Mouse (Mus musculus): ENCODE measurements around the gene Prpf8.

The Prpf8 gene

DNA sequence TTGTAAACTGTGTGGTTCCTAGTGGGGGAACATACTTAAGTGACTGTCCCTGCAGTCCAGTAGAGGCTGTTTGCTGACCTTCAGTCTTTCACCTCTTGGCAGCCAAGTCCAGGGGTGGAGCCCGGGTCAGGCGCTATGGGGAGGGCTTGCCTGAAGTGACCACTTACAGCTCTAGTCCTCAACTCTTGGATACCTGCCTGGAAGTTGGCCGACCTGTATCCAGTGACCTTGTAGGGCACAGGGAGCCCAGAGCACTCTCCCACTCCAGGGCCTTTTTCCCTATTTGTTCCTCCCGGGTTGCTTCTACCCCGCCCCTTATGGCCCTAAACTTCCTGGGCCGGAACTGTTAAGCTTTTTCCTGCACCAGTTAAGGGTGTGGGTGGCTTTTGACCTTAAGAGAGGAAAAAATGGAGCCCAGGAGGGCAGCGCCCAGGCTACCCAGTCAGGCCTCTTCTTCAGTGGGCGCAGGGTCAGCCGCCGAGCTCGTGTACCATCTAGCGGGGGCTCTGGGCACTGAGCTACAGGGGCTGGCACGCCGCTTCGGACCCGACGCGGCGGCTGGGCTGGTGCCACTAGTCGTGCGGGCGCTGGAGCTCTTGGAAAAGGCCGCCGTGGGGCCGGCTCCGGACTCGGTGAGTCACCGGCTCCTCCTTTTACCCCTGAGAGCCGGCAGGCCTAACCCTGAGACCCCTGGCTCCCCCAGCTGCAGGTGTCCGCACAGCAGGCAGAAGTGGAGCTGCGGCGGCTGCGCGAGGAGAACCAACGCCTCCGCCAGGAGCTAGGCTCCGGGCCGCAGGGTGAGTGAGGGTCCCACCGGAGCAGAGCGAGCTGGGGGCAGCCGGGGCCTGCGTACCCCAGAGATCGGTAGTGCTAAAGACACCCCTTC is 23.4 kb downstream of the Prpf8 start, which contains the start of gene Rilp:
Rilp (plus strand) TSS at position 354 of the 886 bp plus-strand sequence.
- DNase-seq = peak; percentile 99

DNA sequence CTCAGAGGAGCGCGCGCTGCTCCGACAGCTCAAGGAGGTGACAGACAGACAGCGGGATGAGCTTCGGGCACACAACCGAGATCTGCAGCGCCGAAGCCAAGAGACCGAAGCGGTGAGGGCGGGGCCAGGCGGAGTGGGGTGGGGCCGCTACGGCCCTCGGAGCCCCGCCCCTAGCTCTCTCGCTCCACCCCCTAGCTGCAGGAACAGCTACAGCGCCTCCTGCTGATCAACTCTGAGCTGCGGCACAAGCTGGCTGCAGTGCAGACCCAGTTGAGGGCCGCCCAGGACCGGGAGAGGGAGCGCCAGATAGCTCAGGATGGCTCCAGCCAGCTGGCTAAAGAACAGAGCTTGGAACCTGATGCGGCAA is 24.0 kb downstream of the Prpf8 start:
- DNase-seq = peak; percentile 92

DNA sequence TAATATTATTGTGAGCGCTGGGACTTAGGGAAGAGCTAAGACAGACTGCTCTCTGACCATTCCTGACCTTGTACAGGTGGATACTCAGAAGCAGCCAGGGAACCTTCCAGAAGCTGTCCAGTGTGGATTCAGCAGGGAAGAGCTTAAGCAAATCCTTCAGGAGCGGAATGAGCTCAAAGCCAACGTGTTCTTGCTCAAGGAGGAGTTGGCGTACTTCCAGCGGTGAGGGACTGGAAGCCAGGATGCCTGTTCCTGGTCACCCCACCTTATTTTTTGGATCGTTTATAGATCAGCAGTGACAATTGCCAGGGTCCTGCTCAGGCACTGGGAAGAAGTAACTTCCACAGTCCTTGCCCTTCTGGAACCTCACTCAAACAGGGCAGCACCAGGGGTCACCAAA is 24.6 kb downstream of the Prpf8 start:
- DNase-seq = no peak

DNA sequence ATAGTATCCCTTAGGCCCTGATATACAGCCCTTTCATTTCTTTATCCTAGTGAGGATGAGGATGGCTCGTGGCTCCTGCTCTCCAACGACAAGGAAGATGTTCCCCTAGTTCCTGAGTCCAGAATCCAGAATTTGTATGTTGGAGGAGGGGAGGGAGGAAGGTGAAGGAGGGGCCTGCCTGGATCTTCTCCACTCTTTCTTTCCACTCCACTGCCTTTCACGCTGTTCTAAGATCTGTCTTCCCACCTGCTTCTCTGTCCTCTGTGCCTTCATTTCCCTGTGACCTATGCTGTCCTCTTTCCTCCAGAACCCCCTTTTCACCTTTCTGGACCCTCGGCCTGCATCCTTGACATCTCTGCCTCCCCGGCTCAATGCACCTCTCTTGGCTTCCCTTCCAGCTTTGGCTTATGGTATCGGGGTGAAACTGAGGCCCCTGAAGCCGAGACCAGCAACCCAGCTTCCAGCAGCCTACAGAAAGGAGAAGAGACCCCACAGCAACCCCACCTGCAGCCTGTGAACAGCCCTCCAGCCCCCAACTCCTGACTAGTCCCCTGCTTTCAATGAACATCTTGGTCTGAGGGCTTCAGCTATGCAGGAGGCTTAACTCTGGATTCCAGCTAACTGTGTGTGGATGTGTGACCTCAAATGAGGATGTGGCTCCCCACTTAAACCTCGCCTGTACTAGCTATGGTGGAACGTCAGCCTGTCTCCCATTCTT is 25.8 kb downstream of the Prpf8 start:
- no peak for DNase-seq

DNA sequence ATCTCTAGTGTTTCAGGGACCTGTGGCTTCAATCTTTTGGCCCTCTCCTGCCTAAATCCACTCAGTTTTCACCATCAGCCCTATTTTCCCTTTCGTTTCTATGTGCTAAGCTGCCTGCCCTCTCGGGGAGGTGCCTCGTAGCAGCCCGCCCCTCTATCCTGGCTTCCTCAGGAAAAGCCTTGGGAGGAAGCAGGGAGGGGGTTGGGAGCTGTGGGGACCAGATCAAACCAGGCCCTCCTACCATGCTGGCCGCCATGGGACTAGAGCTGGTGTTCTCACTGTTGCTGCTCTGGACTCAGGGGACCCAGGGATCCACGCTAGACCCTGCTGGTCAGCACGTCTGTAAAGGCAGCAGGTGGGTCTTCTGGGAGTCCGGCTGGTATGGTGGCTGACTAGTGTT is 26.7 kb downstream of the Prpf8 start, which contains the start of gene Scarf1:
Scarf1 (plus strand) TSS at position 205 of the 400 bp plus-strand sequence.
- peak; percentile 65 for DNase-seq

DNA sequence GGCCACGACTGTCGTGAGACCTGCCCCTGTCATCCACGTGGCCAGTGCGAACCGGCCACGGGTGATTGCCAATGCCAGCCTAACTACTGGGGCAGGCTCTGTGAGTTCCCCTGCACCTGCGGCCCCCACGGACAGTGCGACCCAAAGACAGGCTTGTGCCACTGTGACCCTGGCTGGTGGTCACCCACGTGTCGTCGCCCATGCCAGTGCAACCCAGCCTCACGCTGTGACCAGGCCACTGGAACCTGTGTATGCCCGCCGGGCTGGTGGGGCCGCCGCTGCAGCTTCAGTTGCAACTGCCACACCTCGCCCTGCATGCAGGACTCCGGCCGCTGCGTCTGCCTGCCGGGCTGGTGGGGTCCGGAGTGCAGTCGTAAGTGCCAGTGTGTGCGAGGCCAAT is 28.6 kb downstream of the Prpf8 start:
- no peak for DNase-seq

DNA sequence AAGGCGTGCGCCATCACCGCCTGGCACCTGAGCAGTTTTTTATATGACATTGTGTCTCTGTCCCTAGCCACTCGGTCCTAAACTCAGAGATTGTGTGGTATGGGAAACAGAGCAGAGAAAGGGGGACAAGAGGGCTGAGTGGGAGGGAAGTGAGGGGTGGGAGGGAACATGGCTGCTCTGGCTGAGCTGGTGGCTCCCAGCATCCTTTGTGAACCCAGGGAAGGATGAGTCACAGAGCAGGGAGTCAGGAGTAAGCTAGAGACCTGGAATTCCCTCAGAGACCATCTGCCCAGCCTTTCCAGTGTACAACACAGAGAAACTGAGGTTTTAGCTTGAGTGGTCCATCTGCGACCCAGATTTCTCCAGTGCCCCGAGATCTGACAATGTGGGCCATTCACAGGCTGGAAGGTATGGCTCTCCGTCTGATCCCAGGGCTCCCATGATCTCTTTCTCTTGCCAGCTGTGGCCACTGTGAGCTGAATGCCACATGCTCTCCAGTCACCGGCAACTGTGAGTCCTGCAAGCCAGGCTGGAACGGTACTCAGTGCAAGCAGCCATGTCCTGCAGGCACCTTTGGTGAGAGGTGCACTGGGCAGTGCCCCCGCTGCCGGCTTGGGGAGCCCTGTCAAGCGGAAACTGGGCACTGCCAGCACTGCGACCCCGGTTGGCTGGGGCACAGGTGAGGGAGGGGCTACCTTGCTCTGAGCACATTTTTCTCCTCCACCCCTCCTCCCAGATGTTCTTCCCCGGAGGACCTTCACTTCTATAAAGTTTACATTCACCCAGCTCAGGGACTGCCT is 33.4 kb downstream of the Prpf8 start:
- DNase-seq = no peak

DNA sequence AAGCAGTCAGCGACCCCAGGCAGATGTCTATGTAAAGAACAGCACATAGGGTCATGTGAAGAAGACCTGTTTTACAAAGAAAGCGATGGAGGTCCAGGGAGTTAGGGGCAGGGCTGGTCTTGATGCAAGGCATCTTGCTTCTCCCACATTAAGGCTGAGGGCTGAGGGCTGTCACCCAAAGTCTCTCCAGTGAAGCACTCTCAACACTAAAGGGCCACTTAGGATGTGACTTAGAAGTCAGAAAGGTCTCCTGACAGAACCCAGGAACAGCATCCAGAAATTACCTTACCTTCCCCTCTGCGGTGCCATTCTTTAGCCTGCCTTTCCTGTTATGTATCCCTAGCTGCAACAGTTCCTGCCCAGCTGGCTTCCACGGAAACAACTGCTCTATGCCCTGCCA is 35.0 kb downstream of the Prpf8 start:
- DNase-seq = no peak

DNA sequence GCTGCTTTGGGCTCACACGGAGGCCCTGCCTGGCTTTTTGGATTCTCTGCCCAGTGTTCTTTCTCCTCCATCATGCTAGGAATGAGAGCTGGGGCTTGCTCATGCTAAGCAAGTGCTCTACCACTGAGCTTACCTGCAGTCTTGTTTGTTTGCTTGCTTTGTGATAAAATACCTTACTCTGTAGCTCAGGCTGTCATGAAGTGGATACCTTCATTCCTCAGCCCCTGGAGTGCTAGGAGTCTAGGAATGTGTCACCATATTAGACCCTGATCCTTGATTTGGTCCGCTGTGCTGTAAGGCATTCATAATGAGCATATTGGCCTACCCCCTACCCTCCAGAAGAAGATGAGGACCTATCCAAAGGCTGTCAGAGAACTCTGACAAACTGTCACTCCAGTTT is 36.2 kb downstream of the Prpf8 start:
- no peak for DNase-seq

DNA sequence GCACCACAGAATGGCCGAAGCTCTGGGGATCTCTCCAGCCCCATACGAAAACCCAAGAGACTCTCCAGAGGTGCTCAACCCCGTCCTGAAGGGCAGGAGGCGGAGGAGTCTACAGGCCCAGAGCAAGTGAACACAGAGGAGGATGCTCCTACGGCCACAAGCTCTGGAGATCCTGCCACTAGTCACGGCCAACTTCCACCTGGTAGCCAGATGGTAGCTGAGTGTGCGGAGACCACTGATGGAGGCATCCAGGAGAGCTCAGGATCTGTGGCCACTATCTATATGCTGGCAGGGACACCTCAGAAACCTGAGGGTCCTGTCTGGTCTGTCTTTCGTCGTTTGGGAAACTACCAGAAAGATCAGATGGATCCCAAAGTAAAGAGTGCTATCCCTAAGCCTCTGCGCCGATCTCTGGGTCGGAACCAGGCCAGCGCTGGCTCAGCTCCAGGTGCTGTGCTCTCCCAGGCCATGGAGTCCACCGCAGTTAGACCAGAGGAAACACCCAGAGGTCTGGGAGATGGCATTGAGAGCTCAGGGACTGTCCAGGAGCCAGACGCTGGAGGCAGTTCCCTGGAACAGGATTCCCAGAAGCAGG is 39.0 kb downstream of the Prpf8 start:
- DNase-seq = no peak

DNA sequence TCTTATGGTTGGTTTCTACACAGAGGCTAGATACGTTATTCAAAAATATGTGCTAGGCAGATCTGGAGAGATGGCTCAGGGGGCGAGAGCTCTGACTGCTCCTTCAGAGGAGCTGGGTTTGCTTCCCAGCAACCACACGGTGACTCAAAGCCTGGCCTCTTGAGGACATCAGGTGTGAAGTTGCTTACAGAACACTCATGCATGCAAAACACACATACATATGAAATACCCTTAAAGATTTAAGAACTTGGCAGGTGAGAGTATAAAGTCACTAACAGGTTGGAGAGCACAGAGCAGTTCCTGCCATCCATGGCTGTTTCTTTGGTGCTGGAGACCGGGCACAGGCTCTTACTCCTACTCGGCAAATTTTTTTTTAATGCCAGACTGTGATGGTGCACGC is 40.3 kb downstream of the Prpf8 start:
- DNase-seq = no peak

DNA sequence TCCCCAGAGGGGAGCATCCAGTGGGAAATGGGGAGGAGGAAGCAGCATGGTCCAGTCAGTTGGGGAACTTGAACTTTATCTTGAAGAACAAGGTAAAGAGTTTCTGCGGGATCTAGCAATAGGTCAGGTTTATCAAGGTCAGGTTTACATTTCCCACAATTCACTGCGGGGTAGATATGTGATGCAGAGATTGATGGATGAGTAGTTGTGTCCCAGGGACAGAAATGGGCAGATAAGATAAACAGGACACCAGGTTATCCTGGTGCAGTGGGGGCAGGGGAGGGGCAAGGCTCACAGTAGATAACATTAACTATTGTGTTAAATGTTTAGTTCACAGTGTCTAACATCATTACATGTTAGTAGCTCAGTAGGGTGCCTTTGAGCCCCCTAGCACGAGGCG is 43.2 kb downstream of the Prpf8 start:
- DNase-seq = no peak

DNA sequence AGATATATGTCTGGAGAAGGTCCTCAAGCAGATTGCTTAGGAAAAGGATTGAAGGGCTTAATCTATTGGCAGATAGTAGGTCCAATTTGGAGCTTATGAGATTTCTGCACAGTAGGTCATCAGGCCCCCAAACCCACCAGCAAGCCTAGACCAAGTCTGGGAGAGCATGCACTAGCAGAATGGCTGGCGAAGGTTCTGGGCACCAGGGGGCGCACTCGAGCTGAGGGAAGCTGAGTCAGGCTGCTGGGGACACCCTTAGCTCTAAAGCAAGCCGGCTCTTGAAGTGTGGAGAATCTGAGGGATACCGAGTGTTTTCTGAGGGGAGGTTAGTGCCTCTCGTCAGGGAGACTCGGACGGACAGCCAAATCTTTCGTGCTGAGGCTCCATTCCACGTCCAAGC is 43.7 kb downstream of the Prpf8 start:
- DNase-seq = peak; percentile 86

DNA sequence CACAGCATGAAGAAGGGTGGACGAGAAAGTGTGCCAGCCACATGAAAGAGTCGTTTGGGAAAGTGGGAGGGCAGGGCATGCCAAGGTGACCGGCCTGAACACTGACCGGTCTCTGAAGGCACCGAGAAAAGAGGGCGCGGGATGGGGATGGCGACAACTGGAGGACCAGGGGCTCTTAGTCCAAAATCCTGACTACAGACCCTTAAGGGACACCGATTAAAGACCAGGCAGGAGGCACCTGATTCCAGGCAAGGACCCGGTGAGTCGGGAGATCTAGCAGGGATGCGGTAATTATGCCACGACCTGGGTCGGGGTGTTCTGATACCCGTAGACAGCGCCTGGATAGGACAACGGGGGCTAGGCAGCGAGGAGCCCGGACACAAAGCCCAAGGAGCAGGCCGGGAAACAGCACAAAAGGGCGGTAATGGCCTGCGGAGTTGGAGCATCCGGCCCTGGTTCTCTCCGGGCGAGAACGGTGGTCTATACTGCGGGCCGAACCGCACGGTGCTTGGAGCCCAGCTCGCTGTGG is 44.3 kb downstream of the Prpf8 start:
- DNase-seq = peak; percentile 51

DNA sequence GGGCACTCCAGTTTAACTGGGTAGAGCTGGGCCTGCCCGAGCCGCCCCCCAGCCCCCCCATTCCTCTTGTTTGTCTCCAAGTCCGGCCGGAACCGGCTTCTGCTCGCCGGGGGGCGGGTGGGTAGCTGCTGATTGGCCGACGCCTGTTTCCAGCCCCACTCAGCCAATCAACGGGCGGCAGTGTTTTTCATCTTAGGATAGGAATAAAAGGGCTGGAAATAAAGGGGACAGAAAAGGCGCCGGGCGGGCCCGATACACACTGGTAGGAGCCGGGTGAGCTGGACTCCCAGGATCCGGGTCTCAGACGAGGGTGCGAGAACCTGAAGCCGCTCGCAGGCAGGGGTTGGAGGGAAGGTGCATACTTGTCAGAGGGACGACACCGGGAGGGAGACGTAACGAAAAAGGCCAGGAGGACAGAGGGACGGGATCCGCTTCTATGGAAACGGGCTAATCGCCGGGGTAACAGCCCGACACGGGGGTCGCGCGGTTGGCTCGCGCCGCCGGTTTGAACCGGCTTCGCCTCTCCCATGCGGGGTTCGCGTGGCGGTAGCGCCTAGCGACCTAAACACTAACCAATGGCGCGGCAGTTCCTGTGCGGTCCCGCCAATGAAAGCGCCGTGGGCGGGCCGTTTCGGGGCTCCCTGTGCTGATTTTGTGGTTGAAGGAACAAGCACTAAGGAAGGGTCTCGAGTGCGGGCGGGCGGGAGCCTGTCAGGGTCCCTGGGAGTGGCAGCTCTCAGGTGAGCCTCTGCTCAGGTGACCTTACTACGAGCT is 45.0 kb downstream of the Prpf8 start, which contains the start of gene Slc43a2:
Slc43a2 (plus strand) TSS at position 226 of the 774 bp plus-strand sequence.
- DNase-seq = peak; percentile 98

DNA sequence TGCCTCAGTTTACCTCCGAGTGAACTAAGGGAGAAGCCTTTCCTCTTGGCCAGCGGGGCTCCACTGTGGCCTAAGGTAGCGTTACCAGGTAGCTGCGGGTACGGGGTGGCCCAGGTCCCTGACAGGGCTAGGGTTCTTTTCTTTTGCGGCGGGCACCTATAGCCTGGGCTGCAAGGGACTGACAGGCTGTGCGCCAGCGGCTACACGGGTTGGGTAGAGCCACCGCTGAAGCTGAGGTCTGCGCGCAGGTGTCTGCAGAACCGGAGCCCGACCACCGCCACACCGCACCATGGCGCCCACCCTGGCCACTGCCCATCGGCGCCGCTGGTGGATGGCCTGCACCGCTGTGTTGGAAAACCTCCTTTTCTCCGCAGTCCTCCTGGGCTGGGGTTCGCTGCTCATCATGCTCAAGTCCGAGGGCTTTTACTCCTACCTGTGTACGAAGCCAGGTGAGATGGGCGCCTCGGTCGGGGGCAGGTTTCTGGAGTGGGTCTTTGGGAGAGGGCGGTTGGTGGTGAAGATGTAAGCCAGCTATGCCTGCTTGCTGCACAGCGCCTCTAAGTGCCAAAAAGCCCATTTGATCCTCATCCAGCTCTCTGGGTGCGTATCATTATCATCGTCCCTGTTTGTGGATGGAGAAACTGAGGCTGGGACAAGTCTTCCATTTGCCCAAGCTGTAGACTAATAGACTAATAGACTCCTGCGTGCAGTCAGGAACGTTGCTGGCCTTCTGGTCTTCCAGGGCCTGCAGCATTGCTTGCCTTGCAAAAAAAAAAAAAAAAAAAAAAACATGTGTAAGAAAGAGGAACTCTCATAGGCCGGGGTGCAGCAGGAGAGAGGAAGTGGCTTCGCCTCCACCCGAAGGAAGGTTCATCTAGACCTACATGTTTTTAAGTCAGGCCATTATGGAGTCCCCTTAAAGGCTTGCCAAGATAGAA is 46.0 kb downstream of the Prpf8 start:
- no peak for DNase-seq

DNA sequence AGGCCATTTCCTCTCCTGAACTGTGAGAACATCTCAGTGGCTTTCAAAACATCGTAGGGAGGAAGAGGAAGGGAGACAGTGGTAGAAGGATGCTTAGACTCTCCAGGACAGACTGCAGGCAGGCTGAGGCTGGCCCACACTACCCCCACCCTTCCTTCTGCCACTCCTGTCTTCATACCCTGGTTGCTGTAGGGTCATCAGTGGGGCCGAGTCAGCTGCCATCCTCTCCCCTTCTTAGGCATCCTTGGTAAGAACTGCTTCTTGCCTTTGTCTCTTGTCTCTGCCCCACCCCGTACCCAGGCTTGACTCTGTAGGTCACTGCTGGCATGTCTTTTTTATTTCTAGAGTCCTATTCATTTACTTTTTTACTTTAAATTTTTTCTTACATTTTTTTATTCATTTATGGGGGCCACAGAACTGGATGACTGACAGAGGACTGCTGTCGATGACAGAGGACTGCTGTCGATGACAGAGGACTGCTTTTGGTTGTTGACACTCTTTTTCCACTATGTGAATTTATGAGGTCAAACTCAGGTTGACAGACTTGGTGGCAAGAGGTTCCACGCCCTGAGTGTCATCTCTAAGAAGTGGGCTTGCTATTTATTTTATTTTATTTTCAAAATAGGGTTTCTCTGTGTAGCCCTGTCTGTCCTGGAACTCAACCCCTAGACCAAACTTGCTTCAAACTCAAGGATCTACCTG is 46.8 kb downstream of the Prpf8 start:
- no peak for DNase-seq

DNA sequence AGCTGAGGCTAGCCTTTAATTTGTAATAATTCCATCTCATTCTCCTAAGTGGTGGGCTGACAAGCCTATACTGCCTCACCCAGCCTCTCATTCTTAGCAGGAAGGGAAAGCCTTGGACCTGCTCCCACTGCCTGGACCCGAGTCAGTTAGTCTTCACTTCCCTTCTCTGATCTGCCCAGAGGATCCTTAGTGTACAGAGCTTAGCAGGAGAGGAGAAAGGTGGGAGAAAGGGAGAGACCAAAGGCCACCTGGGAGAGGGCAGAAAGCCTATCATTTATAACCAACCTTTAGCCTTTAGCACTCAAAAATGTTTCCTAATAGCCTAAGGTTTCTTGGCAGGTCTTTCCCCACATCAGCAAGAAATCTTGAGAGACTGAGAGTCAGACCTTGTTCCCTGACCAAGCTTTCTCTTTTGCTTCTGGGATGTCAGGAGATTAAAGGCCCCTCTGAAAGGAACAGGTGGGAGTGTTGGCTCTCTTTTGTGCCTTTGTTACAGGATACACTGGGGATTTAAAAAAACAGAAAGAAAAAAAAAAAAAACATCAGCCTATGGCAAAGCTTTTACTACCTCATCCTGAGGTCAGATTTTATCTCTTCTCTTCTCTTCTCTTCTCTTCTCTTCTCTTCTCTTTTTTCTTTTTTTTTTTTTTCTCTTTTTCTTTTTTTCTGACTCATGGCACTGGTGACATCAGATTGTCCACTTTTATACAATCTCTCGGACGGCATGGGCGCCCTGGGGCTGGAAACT is 47.8 kb downstream of the Prpf8 start:
- peak; percentile 78 for DNase-seq
